Mouse (Mus musculus) regulatory T cell (primary cell): ENCODE results near the gene Gabrr1.

Experiments used
- in situ Hi-C: fragments of 300-600 bp; cut with MboI, MseI; formaldehyde crosslinking; loops from one replicate; pipeline ENCODE4 v1.15.1; 2025; ENCODE audit warnings: high pct_unique_total_duplicates

Gabrr1 gene

GRCm38 (mm10) chr4:33132221-33132620 lies at the start of gene Gabrr1:
TSS of gene Gabrr1 (plus strand) at chr4:33132521.
- in situ Hi-C loops = no loop called here

- in situ Hi-C loops = no loop called here
Measured at GRCm38 (mm10) chr4:33099118-33099694, 33.1 kb upstream of the Gabrr1 start.

- in situ Hi-C loops = loop anchor here (10.0 kb wide), 1 partner anchor 335 kb away; no protein-coding TSS in a partner anchor
Measured at GRCm38 (mm10) chr4:33109720-33110458, 22.4 kb upstream of the Gabrr1 start.

- in situ Hi-C loops = loop anchor here (10.0 kb wide), 1 partner anchor 336 kb away; no protein-coding TSS in a partner anchor
Measured at GRCm38 (mm10) chr4:33110845-33111244, 21.5 kb upstream of the Gabrr1 start.

- in situ Hi-C loops = loop anchor here (10.0 kb wide), 1 partner anchor 337 kb away; no protein-coding TSS in a partner anchor
Measured at GRCm38 (mm10) chr4:33111358-33111757, 21.0 kb upstream of the Gabrr1 start.

GRCm38 (mm10) chr4:33112866-33113265 lies 19.5 kb upstream of the Gabrr1 start:
- in situ Hi-C loops = loop anchor here (10.0 kb wide), 1 partner anchor 338 kb away; no protein-coding TSS in a partner anchor

- in situ Hi-C loops = loop anchor here (10.0 kb wide), 1 partner anchor 344 kb away; no protein-coding TSS in a partner anchor
Measured at GRCm38 (mm10) chr4:33119118-33119517, 13.2 kb upstream of the Gabrr1 start.

- in situ Hi-C loops = loop anchor here (5.0 kb wide), 1 partner anchor 173 kb away; no protein-coding TSS in a partner anchor
Measured at GRCm38 (mm10) chr4:33124493-33124892, 7.8 kb upstream of the Gabrr1 start.

GRCm38 (mm10) chr4:33125409-33126084 lies 6.8 kb upstream of the Gabrr1 start:
- in situ Hi-C loops = loop anchor here (5.0 kb wide), 1 partner anchor 77 kb away; no protein-coding TSS in a partner anchor

- in situ Hi-C loops = loop anchor here (10.0 kb wide), 1 partner anchor 822 kb away; no protein-coding TSS in a partner anchor
Measured at GRCm38 (mm10) chr4:33146679-33147291, 14.5 kb downstream of the Gabrr1 start.

- in situ Hi-C loops = loop anchor here (10.0 kb wide), 1 partner anchor 823 kb away; no protein-coding TSS in a partner anchor
Measured at GRCm38 (mm10) chr4:33147825-33148224, 15.5 kb downstream of the Gabrr1 start.

GRCm38 (mm10) chr4:33149150-33149549 lies 16.8 kb downstream of the Gabrr1 start:
- in situ Hi-C loops = loop anchor here (10.0 kb wide), 1 partner anchor 824 kb away; no protein-coding TSS in a partner anchor

GRCm38 (mm10) chr4:33152087-33153038 lies 20.0 kb downstream of the Gabrr1 start:
- in situ Hi-C loops = no loop called here

- in situ Hi-C loops = loop anchor here (10.0 kb wide), 1 partner anchor 771 kb away; no protein-coding TSS in a partner anchor
Measured at GRCm38 (mm10) chr4:33183477-33183876, 51.2 kb downstream of the Gabrr1 start.

GRCm38 (mm10) chr4:33188164-33188563 lies 55.8 kb downstream of the Gabrr1 start:
- in situ Hi-C loops = loop anchor here (10.0 kb wide), 1 partner anchor 767 kb away; no protein-coding TSS in a partner anchor

GRCm38 (mm10) chr4:33188781-33189734 lies 56.7 kb downstream of the Gabrr1 start:
- in situ Hi-C loops = loop anchor here (10.0 kb wide), 1 partner anchor 766 kb away; no protein-coding TSS in a partner anchor

- in situ Hi-C loops = loop anchor here (10.0 kb wide), 1 partner anchor 765 kb away; no protein-coding TSS in a partner anchor
Measured at GRCm38 (mm10) chr4:33189735-33190036, 57.4 kb downstream of the Gabrr1 start, which contains the start of gene Pm20d2. TSS of gene Pm20d2 (minus strand) at chr4:33189737.

GRCm38 (mm10) chr4:33198117-33198516 lies 65.8 kb downstream of the Gabrr1 start:
- in situ Hi-C loops = no loop called here

GRCm38 (mm10) chr4:33204682-33205081 lies 72.4 kb downstream of the Gabrr1 start:
- in situ Hi-C loops = loop anchor here (5.0 kb wide), 2 partner anchors 77 to 93 kb away; no protein-coding TSS in a partner anchor
